14 mouse cellular contexts compared by ENCODE assay signal in the genomic region with DNA sequence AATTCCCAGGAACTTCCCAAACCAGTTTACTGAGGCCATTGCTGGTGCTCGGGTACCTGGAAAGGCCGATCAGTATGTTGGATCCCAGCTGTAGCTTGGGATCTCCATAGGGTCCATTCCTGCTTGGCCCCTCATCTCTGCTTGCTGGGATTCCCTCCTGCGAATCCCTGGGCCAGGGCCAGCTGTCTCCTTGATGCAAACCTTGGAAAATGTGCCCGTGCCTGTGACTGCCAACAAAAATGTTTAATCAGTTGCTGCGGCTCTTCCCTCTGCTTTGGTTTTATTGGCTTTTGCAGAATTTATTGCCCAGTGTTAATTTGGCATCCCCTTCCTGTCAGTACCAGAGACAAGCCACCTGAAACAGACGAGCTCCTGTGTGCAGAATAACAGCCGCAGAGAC.
DNase-seq lines count a peak whose midpoint lies in the region; ATAC-seq lines count a peak whose summit lies in the region.
"Had no signal": no experiment of that assay in that cellular context is flagged by ENCODE, and none has a peak within 500 bp of the region (broad histone marks: within the 10 kb centered on the region; RNA-seq: fewer than 3 reads in every experiment).

No protein-coding gene starts in this region.

- no peak overlapping the region for H3K9ac ChIP-seq in limb, embryonic 12.5 days (replicated peaks)
- H3K9ac ChIP-seq: lung, embryonic 15.5 days had no signal

- peak overlapping the region; percentile 73 for H3K27ac ChIP-seq in limb, embryonic 12.5 days
- H3K27ac ChIP-seq: embryonic facial prominence, embryonic 10.5 days; lung, embryonic 15.5 days had no signal

- no peak overlapping the region for H3K4me2 ChIP-seq in limb, embryonic 12.5 days
- H3K4me2 ChIP-seq: liver, embryonic 11.5 days; lung, embryonic 15.5 days had no signal

- no peaks in the 10 kb centered on the region for H3K9me3 ChIP-seq in limb, embryonic 12.5 days
- H3K9me3 ChIP-seq: embryonic facial prominence, embryonic 10.5 days; G1E; lung, embryonic 15.5 days had no signal

- peaks cover 61% of the 10 kb centered on the region for H3K4me1 ChIP-seq in limb, embryonic 12.5 days (replicated peaks)
- H3K4me1 ChIP-seq: lung, embryonic 15.5 days had no signal

- peak; percentile 59 for DNase-seq in left cerebral cortex, postnatal 4 days
- no peak for DNase-seq in left cerebral cortex, adult 8-10 months (ENCODE audit: low spot score in 2 of 2)
- peak; percentile 67 for DNase-seq in adrenal gland, postnatal 25 days
- DNase-seq in cerebellum, adult 8-10 months, result peak; percentile 44
- no peak for DNase-seq in heart, adult 11 months
- DNase-seq in T-cell, adult 2 months (ENCODE audit: low spot score), result no peak
- DNase-seq in liver, result no peak
- DNase-seq: heart, adult 18-20 months; layer of hippocampus, adult 9-11 months had no signal

- ATAC-seq in limb, embryonic 12.5 days (ENCODE audit: insufficient number of reproducible peaks, insufficient read depth, low FRiP score, low TSS enrichment, low read depth), result no peak

- 24% methylated on average over 7 of the region's 7 CpGs for WGBS in limb, embryonic 12.5 days

- peaks cover 32% of the 10 kb centered on the region for H3K27me3 ChIP-seq in limb, embryonic 12.5 days
- H3K27me3 ChIP-seq: lung, embryonic 15.5 days had no signal

- intact Hi-C loops in left cerebral cortex, postnatal 4 days (cut with DNase I), result no loop called here

- H3K4me3 ChIP-seq in limb, embryonic 12.5 days (replicated peaks), result no peak overlapping the region
- H3K4me3 ChIP-seq: embryonic facial prominence, embryonic 10.5 days; lung, embryonic 15.5 days had no signal

- H3K36me3 ChIP-seq in limb, embryonic 12.5 days, result no peaks in the 10 kb centered on the region
- H3K36me3 ChIP-seq: embryonic facial prominence, embryonic 10.5 days; G1E; lung, embryonic 15.5 days had no signal

Comparison
In these comparisons a context has a peak if more than half of its experiments do, and no peak if none do; other contexts are left out.
1. DNase-seq: peak in left cerebral cortex, postnatal 4 days (single experiment), adrenal gland, postnatal 25 days (single experiment) and cerebellum, adult 8-10 months (single experiment); none in left cerebral cortex, adult 8-10 months (0 of 2), heart, adult 11 months (single experiment), T-cell, adult 2 months (single experiment) and liver (single experiment).